ENCODE assay signal across 22 mouse cellular contexts in genomic region chr4:85884031-85884430, GRCm38 (mm10).
A peak's percentile ranks its signal among the peaks of the same experiment; 100 is the strongest.
DNase-seq lines count a peak whose midpoint lies in the region; ATAC-seq lines count a peak whose summit lies in the region.
"Had no signal": no experiment of that assay in that cellular context is flagged by ENCODE, and none has a peak within 500 bp of the region (broad histone marks: within the 10 kb centered on the region; RNA-seq: fewer than 3 reads in every experiment).

No protein-coding gene starts in this region.

- no peak overlapping the region for H3K4me3 ChIP-seq in midbrain, embryonic 10.5 days
- no peak overlapping the region for H3K4me3 ChIP-seq in midbrain, embryonic 11.5 days (ENCODE audit: low read depth, low read length)
- H3K4me3 ChIP-seq: embryonic facial prominence, embryonic 15.5 days; forebrain, embryonic 15.5 days; hindbrain, embryonic 10.5 days; intestine, embryonic 15.5 days; midbrain, embryonic 15.5 days; neural tube, embryonic 12.5 days had no signal

- intact Hi-C loops in heart, postnatal 36 days (cut with DNase I): no loop called here

- H3K9me3 ChIP-seq in midbrain, embryonic 10.5 days (replicated peaks): no peaks in the 10 kb centered on the region
- H3K9me3 ChIP-seq in midbrain, embryonic 11.5 days (ENCODE audit: control insufficient read depth, low read length): no peaks in the 10 kb centered on the region
- H3K9me3 ChIP-seq: embryonic facial prominence, embryonic 15.5 days; forebrain, embryonic 15.5 days; hindbrain, embryonic 10.5 days; intestine, embryonic 15.5 days; midbrain, embryonic 15.5 days; neural tube, embryonic 12.5 days had no signal

- no peaks in the 10 kb centered on the region for H3K4me1 ChIP-seq in midbrain, embryonic 10.5 days
- H3K4me1 ChIP-seq in midbrain, embryonic 11.5 days (ENCODE audit: control insufficient read depth, insufficient read depth, low read length): no peaks in the 10 kb centered on the region
- H3K4me1 ChIP-seq: embryonic facial prominence, embryonic 15.5 days; forebrain, embryonic 15.5 days; intestine, embryonic 15.5 days; midbrain, embryonic 15.5 days; neural tube, embryonic 12.5 days had no signal

- H3K27ac ChIP-seq in midbrain, embryonic 10.5 days (replicated peaks): no peak overlapping the region
- H3K27ac ChIP-seq in midbrain, embryonic 11.5 days (ENCODE audit: low read depth, low read length): no peak overlapping the region
- H3K27ac ChIP-seq: embryonic facial prominence, embryonic 15.5 days; forebrain, embryonic 15.5 days; hindbrain, embryonic 10.5 days; intestine, embryonic 15.5 days; midbrain, embryonic 15.5 days; neural tube, embryonic 12.5 days had no signal

- no peak overlapping the region for H3K4me2 ChIP-seq in midbrain, embryonic 11.5 days
- H3K4me2 ChIP-seq: embryonic facial prominence, embryonic 15.5 days; forebrain, embryonic 15.5 days; heart, embryonic 11.5 days; intestine, embryonic 15.5 days; midbrain, embryonic 15.5 days; neural tube, embryonic 12.5 days had no signal

- no peaks in the 10 kb centered on the region for H3K27me3 ChIP-seq in midbrain, embryonic 10.5 days (ENCODE audit: low read depth, poor library complexity, severe bottlenecking)
- H3K27me3 ChIP-seq in midbrain, embryonic 11.5 days (ENCODE audit: control insufficient read depth, insufficient read depth, low read length): no peaks in the 10 kb centered on the region
- H3K27me3 ChIP-seq: embryonic facial prominence, embryonic 15.5 days; forebrain, embryonic 15.5 days; intestine, embryonic 15.5 days; midbrain, embryonic 15.5 days; neural tube, embryonic 12.5 days had no signal

- WGBS in midbrain, embryonic 10.5 days: 85% methylated on average over 4 of the region's 4 CpGs
- WGBS in midbrain, embryonic 11.5 days: 89% methylated on average over 4 of the region's 4 CpGs

- no peak for ATAC-seq in midbrain, embryonic 11.5 days (ENCODE audit: low FRiP score)
- ATAC-seq: forebrain, embryonic 15.5 days; intestine, embryonic 15.5 days; liver, postnatal 0 days; midbrain, embryonic 15.5 days had no signal

- H3K36me3 ChIP-seq in midbrain, embryonic 10.5 days: no peaks in the 10 kb centered on the region
- no peaks in the 10 kb centered on the region for H3K36me3 ChIP-seq in midbrain, embryonic 11.5 days (ENCODE audit: control insufficient read depth, insufficient read depth, low read length)
- H3K36me3 ChIP-seq: embryonic facial prominence, embryonic 15.5 days; forebrain, embryonic 15.5 days; hindbrain, embryonic 10.5 days; intestine, embryonic 15.5 days; midbrain, embryonic 15.5 days; neural tube, embryonic 12.5 days had no signal

- peak; percentile 35 for DNase-seq in adrenal gland, postnatal 10 days
- no peak for DNase-seq in adrenal gland, postnatal 4 days (ENCODE audit: low spot score in 2 of 2)
- peak; percentile 3 for DNase-seq in ovary, postnatal 36 days (ENCODE audit: low spot score)
- no peak for DNase-seq in ovary, postnatal 10 days (ENCODE audit: low spot score)
- peak; percentile 9 to 11 for DNase-seq in lung, adult 18-20 months
- no peak for DNase-seq in midbrain, embryonic 10.5 days (ENCODE audit: low spot score)
- no peak for DNase-seq in midbrain, embryonic 11.5 days (ENCODE audit: low spot score, missing footprints)
- DNase-seq in heart, postnatal 36 days: no peak
- DNase-seq: adrenal gland, adult 8-10 months; cerebellum, adult 11 months; gastrocnemius, postnatal 10 days; liver, postnatal 0 days; right cerebral cortex, adult 18-20 months; spleen, adult 18-20 months; thymus, postnatal 25 days had no signal

- no peak overlapping the region for H3K9ac ChIP-seq in midbrain, embryonic 11.5 days (ENCODE audit: low read length)
- H3K9ac ChIP-seq: embryonic facial prominence, embryonic 15.5 days; forebrain, embryonic 15.5 days; intestine, embryonic 15.5 days; liver, postnatal 0 days; midbrain, embryonic 15.5 days; neural tube, embryonic 12.5 days had no signal

Comparison
In these comparisons a context has a peak if more than half of its experiments do, and no peak if none do; other contexts are left out.
1. DNase-seq: peak in adrenal gland, postnatal 10 days (single experiment), ovary, postnatal 36 days (single experiment) and lung, adult 18-20 months (2 of 2); none in adrenal gland, postnatal 4 days (0 of 2), ovary, postnatal 10 days (single experiment), midbrain, embryonic 10.5 days (single experiment), midbrain, embryonic 11.5 days (single experiment) and heart, postnatal 36 days (0 of 2).